Mouse (Mus musculus) Patski (cell line): ENCODE measurements around the gene Wipf1. TPM values are rescaled to one million over a fixed set of nuclear protein-coding genes. Genes with fewer than 3 reads are reported as not detected.

ENCODE experiments used
- ATAC-seq: fragments of 100-300 bp; one replicate; pipeline ENCODE4 v1.8.0; 2021
- CTCF ChIA-PET: fragments of 350-600 bp; sonication (Branson Sonifier 250); formaldehyde crosslinking; loops from one replicate; lab custom pipeline; 2022; ENCODE audit warnings: inconsistent platforms; lab: Charles Lee
- POLR2A ChIA-PET: fragments of 350-600 bp; sonication (Branson Sonifier 250); formaldehyde crosslinking; loops from one replicate; lab custom pipeline; 2022; ENCODE audit warnings: antibody characterized with exemption, inconsistent platforms; lab: Charles Lee
- DNase-seq: peaks from one replicate; pipeline ENCODE4 v3.0.0-alpha.2; 2011; ENCODE audit warnings: low read depth, low spot score
- H3K27me3 ChIP-seq: fragments of 371-371 bp; one replicate; pipeline ENCODE4 v1.5.1; 2021
- CTCF ChIP-seq: fragments of 100-300 bp; IDR thresholded peaks from one replicate; pipeline ENCODE4 v1.5.1; 2021
- in situ Hi-C: fragments of 300-500 bp; cut with MboI; formaldehyde crosslinking; loops from 3 replicates; pipeline ENCODE4 v1.11.1; 2018; ENCODE audit warnings: low pct_unique_long_range_greater_than_20kb, mixed read lengths
- polyA plus RNA-seq: library from polyadenylated mRNA; unstranded; gene quantifications from one replicate; pipeline ENCODE4 v1.2.3, GENCODE M21; 2021

Gene Wipf1
- polyA plus RNA-seq, 1 experiment from 2014 or later: 20.2 TPM

- TF ChIP-seq CTCF: no peak
- CTCF ChIA-PET: no interaction called here
- DNase-seq (no peak), ATAC-seq (peak; percentile 49)
- in situ Hi-C loops: no loop called here
- POLR2A ChIA-PET: no interaction called here
- no peaks in the 10 kb centered on the region for H3K27me3 ChIP-seq
These were observed 798 bp downstream of the Wipf1 start for GRCm38 (mm10) chr2:73528516-73529355.

- in situ Hi-C loops: no loop called here
- ChIA-PET POLR2A (no interaction called here), CTCF (no interaction called here)
- ATAC-seq (no peak), DNase-seq (no peak)
- no peak for TF ChIP-seq CTCF
- no peaks in the 10 kb centered on the region for H3K27me3 ChIP-seq
These were observed 1.6 kb downstream of the Wipf1 start for GRCm38 (mm10) chr2:73527956-73528355.

GRCm38 (mm10) chr2:73526691-73527090 lies 2.8 kb downstream of the Wipf1 start:
- DNase-seq (no peak), ATAC-seq (no peak)
- POLR2A ChIA-PET: no interaction called here
- CTCF ChIA-PET: no interaction called here
- no peak for TF ChIP-seq CTCF
- H3K27me3 ChIP-seq: no peaks in the 10 kb centered on the region
- in situ Hi-C loops: no loop called here

GRCm38 (mm10) chr2:73522891-73523290 lies 6.6 kb downstream of the Wipf1 start:
- ChIA-PET POLR2A (no interaction called here), CTCF (no interaction called here)
- in situ Hi-C loops: no loop called here
- no peak for ATAC-seq
- no peak for DNase-seq
- TF ChIP-seq CTCF: no peak
- no peaks in the 10 kb centered on the region for H3K27me3 ChIP-seq

GRCm38 (mm10) chr2:73522336-73522735 lies 7.2 kb downstream of the Wipf1 start:
- POLR2A ChIA-PET: no interaction called here
- in situ Hi-C loops: no loop called here
- CTCF ChIA-PET: no interaction called here
- no peak for ATAC-seq
- TF ChIP-seq CTCF: no peak
- no peak for DNase-seq
- H3K27me3 ChIP-seq: no peaks in the 10 kb centered on the region

- ATAC-seq (no peak), DNase-seq (no peak)
- ChIA-PET POLR2A (no interaction called here), CTCF (no interaction called here)
- H3K27me3 ChIP-seq: no peaks in the 10 kb centered on the region
- TF ChIP-seq CTCF: no peak
- in situ Hi-C loops: no loop called here
These were observed 7.8 kb downstream of the Wipf1 start for GRCm38 (mm10) chr2:73521737-73522136.

GRCm38 (mm10) chr2:73518966-73519365 lies 10.6 kb downstream of the Wipf1 start:
- CTCF ChIA-PET: interaction anchor here (1.3 kb wide), 1 partner anchor 23 kb away, joined by 3 read pairs; no protein-coding TSS in a partner anchor
- ATAC-seq: no peak
- POLR2A ChIA-PET: interaction anchor here (0.9 kb wide), 1 partner anchor 11 kb away, joined by 3 read pairs; no protein-coding TSS in a partner anchor
- H3K27me3 ChIP-seq: no peaks in the 10 kb centered on the region
- in situ Hi-C loops: no loop called here
- TF ChIP-seq CTCF: no peak
- no peak for DNase-seq

- CTCF ChIA-PET: interaction anchor here (1.3 kb wide), 1 partner anchor 23 kb away, joined by 3 read pairs; no protein-coding TSS in a partner anchor
- no peak for TF ChIP-seq CTCF
- ATAC-seq (no peak), DNase-seq (no peak)
- H3K27me3 ChIP-seq: no peaks in the 10 kb centered on the region
- POLR2A ChIA-PET: interaction anchor here (0.9 to 1.0 kb wide), 2 partner anchors 10 to 27 kb away, joined by 3 read pairs; no protein-coding TSS in a partner anchor
- in situ Hi-C loops: no loop called here
These were observed 11.2 kb downstream of the Wipf1 start for GRCm38 (mm10) chr2:73518311-73518710.

GRCm38 (mm10) chr2:73514178-73514577 lies 15.4 kb downstream of the Wipf1 start:
- in situ Hi-C loops: no loop called here
- POLR2A ChIA-PET: no interaction called here

GRCm38 (mm10) chr2:73513204-73513749 lies 16.3 kb downstream of the Wipf1 start:
- ChIA-PET CTCF (no interaction called here), POLR2A (no interaction called here)
- DNase-seq (no peak), ATAC-seq (no peak)
- no peak for TF ChIP-seq CTCF
- no peaks in the 10 kb centered on the region for H3K27me3 ChIP-seq
- in situ Hi-C loops: no loop called here

More at GRCm38 (mm10) chr2:73514178-73514577, 15.4 kb downstream of the Wipf1 start:
- no peaks in the 10 kb centered on the region for H3K27me3 ChIP-seq
- CTCF ChIA-PET: no interaction called here
- ATAC-seq: no peak
- DNase-seq: no peak
- TF ChIP-seq CTCF: no peak

- CTCF ChIA-PET: no interaction called here
- in situ Hi-C loops: no loop called here
- ATAC-seq: no peak
- DNase-seq: no peak
- TF ChIP-seq CTCF: no peak
- no peaks in the 10 kb centered on the region for H3K27me3 ChIP-seq
- POLR2A ChIA-PET: no interaction called here
These were observed 17.5 kb downstream of the Wipf1 start for GRCm38 (mm10) chr2:73512044-73512443.
